Mouse (Mus musculus): ENCODE data around the gene Rprml. TPM values are rescaled to one million over a fixed set of nuclear protein-coding genes. Genes with fewer than 3 reads are reported as not detected.

Gene Rprml
- polyA plus RNA-seq (2012; ENCODE audit: low replicate concordance), result not detected in 2 replicates

DNA sequence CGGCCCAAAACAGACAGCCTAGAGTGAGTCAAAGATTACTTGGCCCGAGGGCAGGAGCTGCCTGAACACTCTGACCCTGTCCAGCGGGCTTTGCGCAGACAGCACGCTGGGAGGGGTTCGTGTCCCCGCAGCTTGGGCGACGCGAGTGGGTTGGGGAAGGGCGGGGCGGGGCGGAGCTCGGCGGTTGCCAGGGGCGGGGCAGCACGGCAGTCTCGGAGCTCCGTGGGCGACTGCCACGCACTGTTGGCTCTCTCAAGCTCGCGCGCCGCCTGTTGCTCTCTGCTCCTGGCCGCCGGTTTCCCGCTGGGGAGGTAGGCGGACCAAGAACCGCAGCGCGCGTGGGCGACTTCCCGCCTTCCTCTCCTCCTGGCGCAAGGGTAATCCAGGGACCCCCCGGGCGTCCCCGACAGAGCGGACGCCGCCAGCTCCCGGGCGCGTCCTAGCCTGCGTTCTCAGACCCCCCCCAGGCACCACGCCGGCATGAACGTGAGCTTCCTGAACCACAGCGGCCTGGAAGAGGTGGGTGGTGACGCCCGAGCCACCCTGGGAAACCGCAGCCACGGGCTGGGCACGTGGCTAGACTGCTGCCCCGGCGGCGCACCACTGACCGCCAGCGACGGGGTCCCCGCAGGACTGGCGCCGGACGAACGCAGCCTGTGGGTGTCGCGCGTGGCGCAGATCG is at the start of gene Rprml:
Gene Rprml (plus strand): TSS at position 270 of the 682 bp plus-strand sequence.

DNA sequence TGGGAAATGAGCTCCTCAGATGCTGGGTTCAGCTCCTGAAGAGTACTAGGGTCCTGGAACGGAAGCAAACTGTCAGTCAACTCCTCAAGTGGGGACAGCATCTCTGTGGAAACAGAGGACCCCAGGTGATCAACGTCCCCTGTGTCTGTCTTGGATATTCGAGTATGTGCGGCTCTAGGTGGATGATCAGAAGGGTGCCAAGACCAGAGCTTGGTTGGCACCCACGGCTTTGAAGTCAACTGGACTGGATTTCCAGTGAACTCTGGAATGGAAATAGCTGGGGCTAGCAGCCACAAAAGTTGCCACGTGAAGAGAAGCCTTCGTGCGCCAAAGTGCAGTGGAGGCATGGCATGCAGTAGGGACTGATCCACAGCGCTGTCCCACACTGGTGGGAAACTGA is 28.3 kb upstream of the Rprml start, which contains the start of gene Gm884:
Gene Gm884 (minus strand): TSS at position 101 of the 400 bp plus-strand sequence.

DNA sequence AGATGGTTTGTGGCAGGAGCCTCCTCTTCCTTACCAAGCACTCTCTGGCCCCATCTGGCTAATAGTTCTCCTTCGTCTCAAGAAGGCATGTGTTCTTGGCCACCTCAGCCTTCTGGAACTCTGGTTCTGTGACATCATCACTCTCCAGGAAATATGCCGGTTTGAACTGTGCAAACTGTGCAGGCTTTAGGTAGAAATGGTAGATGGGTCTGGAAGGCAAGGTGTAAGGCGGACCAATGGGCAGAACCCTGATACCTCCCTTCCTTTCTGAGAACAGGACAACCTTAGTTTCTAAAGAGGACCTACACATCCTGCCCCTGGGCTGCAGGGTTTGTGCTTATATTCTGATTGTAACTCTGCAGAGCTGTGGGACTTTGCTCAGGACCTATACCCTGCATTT is 10.6 kb upstream of the Rprml start, which contains the start of gene Lyzl6:
Gene Lyzl6 (minus strand): TSS at position 101 of the 400 bp plus-strand sequence.

DNA sequence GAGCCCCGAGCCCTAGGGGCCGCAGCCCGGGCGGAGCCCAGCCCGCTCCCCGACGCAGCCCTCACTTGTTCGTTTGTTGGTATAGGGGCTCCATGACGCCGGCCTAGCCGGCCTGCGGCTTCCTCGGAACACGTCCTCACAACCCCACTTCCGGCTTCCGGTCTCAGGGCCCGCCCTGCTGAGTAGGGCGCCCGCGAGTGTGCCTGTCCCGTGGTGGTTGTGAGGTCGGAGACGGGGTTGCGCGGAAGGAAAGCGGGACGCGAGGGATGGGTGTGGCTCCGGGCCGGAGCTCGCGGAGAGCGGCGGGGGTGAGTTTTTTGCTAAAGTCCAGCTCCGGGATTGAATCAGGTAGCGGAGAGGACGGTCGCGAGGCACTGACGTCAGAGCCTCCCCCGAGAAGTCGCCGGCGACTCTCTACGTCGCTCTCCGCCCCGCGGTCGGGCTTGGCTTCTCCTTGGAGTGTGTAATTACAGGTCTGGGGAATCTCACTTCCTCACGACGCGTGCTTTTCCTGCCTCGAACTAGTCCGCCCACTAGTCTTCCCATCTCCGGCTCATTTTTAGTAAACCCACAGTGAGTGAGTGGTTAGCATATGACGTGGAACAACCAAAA is 48.3 kb downstream of the Rprml start, which contains the start of gene Gosr2:
Gene Gosr2 (minus strand): TSS at position 334 of the 612 bp plus-strand sequence.

Other genes starting within 250 kb of the Rprml start
- 18.6 and 20.0 TPM in 2 replicates for gene Plekhm1, start 236.9 kb upstream of the Rprml start, polyA plus RNA-seq (2012; ENCODE audit: low replicate concordance)
- not detected in 2 replicates for gene Lrrc37a, start 145.0 kb upstream of the Rprml start, polyA plus RNA-seq (2012; ENCODE audit: low replicate concordance)
- gene Gm884, start 28.4 kb upstream of the Rprml start, polyA plus RNA-seq (2012; ENCODE audit: low replicate concordance), result not detected in 2 replicates
- gene Lyzl6, start 10.7 kb upstream of the Rprml start, polyA plus RNA-seq (2012; ENCODE audit: low replicate concordance), result not detected in 2 replicates
- 2.3 and 9.5 TPM in 2 replicates for gene Gosr2, start 48.3 kb downstream of the Rprml start, polyA plus RNA-seq (2012; ENCODE audit: low replicate concordance)
- not detected in 2 replicates for gene Wnt9b, start 100.3 kb downstream of the Rprml start, polyA plus RNA-seq (2012; ENCODE audit: low replicate concordance)
- gene Wnt3, start 124.6 kb downstream of the Rprml start, polyA plus RNA-seq (2012; ENCODE audit: low replicate concordance), result not detected in 2 replicates

All from leukemia stem cell, adult 10-12 weeks (primary cell).